Mouse (Mus musculus) testis, adult 2 months (tissue): ENCODE results near the gene AI593442.

ENCODE experiments used
- CTCF ChIP-seq: fragments of 200-500 bp; IDR thresholded peaks from 2 replicates; pipeline ENCODE4 v1.5.1; 2012; ENCODE audit warnings: low read depth, mild to moderate bottlenecking, inconsistent platforms, low read length, moderate library complexity; ENCODE audit not compliant: control insufficient read depth, insufficient read depth, insufficient replicate concordance
- POLR2A ChIP-seq: fragments of 200-500 bp; IDR thresholded peaks from 2 replicates; pipeline ENCODE4 v1.6.1; 2012; ENCODE audit warnings: low read depth, mild to moderate bottlenecking, inconsistent platforms, low read length, moderate library complexity; ENCODE audit not compliant: control insufficient read depth

DNA sequence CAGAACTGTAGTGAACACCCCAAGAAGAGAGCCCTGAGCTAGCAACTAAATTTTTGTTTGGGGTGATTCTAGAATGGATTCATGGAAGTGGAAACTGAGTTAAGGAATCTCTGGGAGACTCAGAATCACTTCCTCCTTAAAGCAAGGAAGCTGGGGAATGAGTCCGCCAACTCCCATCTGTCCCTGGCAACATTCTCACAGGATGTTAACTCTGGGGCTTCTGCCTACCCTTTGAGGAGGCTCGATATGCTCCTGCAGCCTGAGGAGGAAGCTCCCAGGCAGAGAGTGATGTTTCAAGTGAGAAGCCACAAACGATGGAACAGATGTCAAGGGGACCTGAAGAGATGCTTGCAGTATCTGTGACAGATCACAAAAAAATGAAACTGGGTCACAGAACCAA lies 18.2 kb downstream of the AI593442 start:
- TF ChIP-seq CTCF = no peak
- TF ChIP-seq POLR2A = no peak
